In genomic region chr4:116991366-116991765, GRCm38 (mm10) we compare ENCODE assay signal across 9 mouse cellular contexts. TPM values are rescaled to one million over a fixed set of nuclear protein-coding genes. Genes with fewer than 3 reads are reported as not detected.
DNase-seq lines count a peak whose midpoint lies in the region; ATAC-seq and TF ChIP-seq lines count a peak whose summit lies in the region.
"Had no signal": no experiment of that assay in that cellular context is flagged by ENCODE, and none has a peak within 500 bp of the region (broad histone marks: within the 10 kb centered on the region; RNA-seq: fewer than 3 reads in every experiment).

No protein-coding gene starts in this region.

- H3K4me2 ChIP-seq in kidney, embryonic 15.5 days, result no peak overlapping the region
- H3K4me2 ChIP-seq in midbrain, embryonic 14.5 days (ENCODE audit: low read length), result no peak overlapping the region
- H3K4me2 ChIP-seq: embryonic facial prominence, embryonic 13.5 days had no signal

- H3K36me3 ChIP-seq in kidney, embryonic 15.5 days, result peaks cover 28% of the 10 kb centered on the region
- H3K36me3 ChIP-seq in midbrain, embryonic 14.5 days (ENCODE audit: control insufficient read depth, insufficient read depth, low read length), result peaks cover 28% of the 10 kb centered on the region

- no peak overlapping the region for H3K4me3 ChIP-seq in kidney, embryonic 15.5 days (replicated peaks)
- H3K4me3 ChIP-seq in midbrain, embryonic 14.5 days (replicated peaks; ENCODE audit: low read depth, low read length), result no peak overlapping the region
- H3K4me3 ChIP-seq: embryonic facial prominence, embryonic 13.5 days had no signal

- 12% methylated on average over 7 of the region's 7 CpGs for WGBS in kidney, embryonic 15.5 days
- WGBS in midbrain, embryonic 14.5 days, result 13% methylated on average over 7 of the region's 7 CpGs

- no peak for TF ChIP-seq POLR2A in brain, embryonic 14.5 days (IDR thresholded peaks at IDR 0.05; ENCODE audit: borderline replicate concordance, extremely low read depth, insufficient read depth, insufficient read length, poor library complexity, severe bottlenecking)

- ATAC-seq in kidney, embryonic 15.5 days (replicated peaks; ENCODE audit: low FRiP score), result no peak
- peak; percentile 22; the same call in 1 of the 2 replicates for ATAC-seq in erythroid progenitor cell, adult 5-6 weeks (replicated peaks; ENCODE audit: low FRiP score, poor library complexity, severe bottlenecking)
- no peak for ATAC-seq in midbrain, embryonic 14.5 days (ENCODE audit: low FRiP score, low TSS enrichment)

- no peaks in the 10 kb centered on the region for H3K27me3 ChIP-seq in kidney, embryonic 15.5 days
- no peaks in the 10 kb centered on the region for H3K27me3 ChIP-seq in midbrain, embryonic 14.5 days (ENCODE audit: control insufficient read depth, insufficient read depth, low read length)

- peaks cover 28% of the 10 kb centered on the region for H3K4me1 ChIP-seq in kidney, embryonic 15.5 days
- peaks cover 11% of the 10 kb centered on the region for H3K4me1 ChIP-seq in midbrain, embryonic 14.5 days (ENCODE audit: control insufficient read depth, insufficient read depth, low read length)

- no peak overlapping the region for H3K27ac ChIP-seq in kidney, embryonic 15.5 days
- no peak overlapping the region for H3K27ac ChIP-seq in midbrain, embryonic 14.5 days (replicated peaks; ENCODE audit: low read depth, low read length)
- H3K27ac ChIP-seq: embryonic facial prominence, embryonic 13.5 days had no signal

- TF ChIP-seq CTCF in brain, embryonic 14.5 days (IDR thresholded peaks at IDR 0.05; ENCODE audit: borderline replicate concordance, extremely low read depth, insufficient read depth, insufficient read length), result peak; percentile 92

- no peaks in the 10 kb centered on the region for H3K9me3 ChIP-seq in kidney, embryonic 15.5 days (replicated peaks)
- no peaks in the 10 kb centered on the region for H3K9me3 ChIP-seq in midbrain, embryonic 14.5 days (ENCODE audit: control insufficient read depth, low read length)
- H3K9me3 ChIP-seq: embryonic facial prominence, embryonic 13.5 days had no signal

- intact Hi-C loops in left cerebral cortex, postnatal 36 days (cut with DNase I), result loop anchor here (1.0 to 10.0 kb wide), 3 partner anchors 115 to 267 kb away; partner anchors contain the start of genes Tesk2 and Zswim5

- DNase-seq in kidney, adult 18-20 months, result peak; percentile 88
- DNase-seq in brain, embryonic 14.5 days (ENCODE audit: low read depth), result peak; percentile 82
- DNase-seq in heart, postnatal 4 days, result peak; percentile 90
- peak; percentile 74 to 80 for DNase-seq in left cerebral cortex, postnatal 36 days (ENCODE audit: low spot score in 2 of 2)
- peak; percentile 91 for DNase-seq in midbrain, embryonic 14.5 days
- peak; percentile 67 to 70 for DNase-seq in spleen, postnatal 36 days (ENCODE audit: low spot score in 2 of 2)

- no peak overlapping the region for H3K9ac ChIP-seq in kidney, embryonic 15.5 days
- no peak overlapping the region for H3K9ac ChIP-seq in midbrain, embryonic 14.5 days (replicated peaks; ENCODE audit: low read length)
- H3K9ac ChIP-seq: embryonic facial prominence, embryonic 13.5 days had no signal

RNA-seq across cellular contexts. Expression of gene Urod, which starts 2.8 kb away (rescaled TPM):
- 102 and 111 TPM in 2 replicates for polyA plus RNA-seq in kidney, embryonic 15.5 days (2015; fragmentation: Nextera tagmentation; extraction: Ambion mirVana)
- polyA plus RNA-seq in brain, embryonic 14.5 days (2012; rRNA removed), result 58.9 and 63.2 TPM in 2 replicates
- 568 and 832 TPM in 2 replicates for total RNA-seq in erythroid progenitor cell, adult 5-6 weeks (2015; ENCODE audit: low replicate concordance)
- 532 and 823 TPM in 2 replicates for total RNA-seq in erythroid progenitor cell, adult 5-6 weeks (2017; ENCODE audit: low replicate concordance)
- 10 to 100 TPM; 80.0 to 83.1 TPM for total RNA-seq in heart, postnatal 4 days (2021)
- 10 to 100 TPM; 60.9 to 63.5 TPM for total RNA-seq in left cerebral cortex, postnatal 36 days (2021)
- 48.6 and 54.8 TPM in 2 replicates for polyA plus RNA-seq in midbrain, embryonic 14.5 days (2014; fragmentation: Nextera tagmentation; extraction: Ambion mirVana)

RNA-seq across cellular contexts. Expression of gene Hectd3, which starts 3.8 kb away (rescaled TPM):
- polyA plus RNA-seq in kidney, embryonic 15.5 days (2015; fragmentation: Nextera tagmentation; extraction: Ambion mirVana), result 9.0 and 10.2 TPM in 2 replicates
- polyA plus RNA-seq in brain, embryonic 14.5 days (2012; rRNA removed), result 59.3 and 60.4 TPM in 2 replicates
- 9.0 and 9.2 TPM in 2 replicates for total RNA-seq in erythroid progenitor cell, adult 5-6 weeks (2015; ENCODE audit: low replicate concordance)
- total RNA-seq in erythroid progenitor cell, adult 5-6 weeks (2017; ENCODE audit: low replicate concordance), result 20.5 and 23.7 TPM in 2 replicates
- total RNA-seq in heart, postnatal 4 days (2021), result 10 to 100 TPM; 11.3 to 15.1 TPM
- total RNA-seq in left cerebral cortex, postnatal 36 days (2021), result 10 to 100 TPM; 41.5 to 45.7 TPM
- 17.2 and 18.6 TPM in 2 replicates for polyA plus RNA-seq in midbrain, embryonic 14.5 days (2014; fragmentation: Nextera tagmentation; extraction: Ambion mirVana)

RNA-seq across cellular contexts. Expression of gene Eif2b3, which starts 27.8 kb away (rescaled TPM):
- polyA plus RNA-seq in kidney, embryonic 15.5 days (2015; fragmentation: Nextera tagmentation; extraction: Ambion mirVana), result 44.6 and 49.6 TPM in 2 replicates
- polyA plus RNA-seq in brain, embryonic 14.5 days (2012; rRNA removed), result 24.6 and 25.0 TPM in 2 replicates
- total RNA-seq in erythroid progenitor cell, adult 5-6 weeks (2015; ENCODE audit: low replicate concordance), result 5.0 and 7.9 TPM in 2 replicates
- 7.8 and 9.6 TPM in 2 replicates for total RNA-seq in erythroid progenitor cell, adult 5-6 weeks (2017; ENCODE audit: low replicate concordance)
- total RNA-seq in heart, postnatal 4 days (2021), result 10 to 100 TPM; 19.1 to 20.1 TPM
- 10 to 100 TPM; 16.1 to 21.6 TPM for total RNA-seq in left cerebral cortex, postnatal 36 days (2021)
- polyA plus RNA-seq in midbrain, embryonic 14.5 days (2014; fragmentation: Nextera tagmentation; extraction: Ambion mirVana), result 49.7 and 52.0 TPM in 2 replicates

Comparison
In these comparisons a context has a peak if more than half of its experiments do, and no peak if none do; other contexts are left out.
1. RNA of gene Urod, which starts 2.8 kb away (total RNA-seq): 532 to 832 TPM in erythroid progenitor cell, adult 5-6 weeks; 80.0 to 83.1 TPM in heart, postnatal 4 days and 60.9 to 63.5 TPM in left cerebral cortex, postnatal 36 days; every median in the first group is over 4 times any median in the second.
2. Peak in every context shown above with its lines, with median percentiles within 50 percentile points of each other: DNase-seq.